Mouse (Mus musculus) kidney, adult 18-20 months (tissue): ENCODE results near the gene Fam47e.
A peak's percentile ranks its signal among the peaks of the same experiment; 100 is the strongest.
"Not testable (repeated sequence)": the region's sequence is repeated elsewhere in the genome, so short reads cannot be mapped to it uniquely, and the experiment has no call there.

ENCODE experiments used
- DNase-seq: peaks from one replicate; pipeline ENCODE4 v3.0.0; 2021

Gene Fam47e

GRCm38 (mm10) chr5:92554891-92555511 lies at the start of gene Fam47e:
Fam47e (plus strand) TSS chr5:92555069.
- no peak for DNase-seq

- peak; percentile 95 for DNase-seq
These were observed 49.4 kb upstream of the Fam47e start for GRCm38 (mm10) chr5:92505402-92505865.

GRCm38 (mm10) chr5:92506301-92506729 lies 48.6 kb upstream of the Fam47e start:
- DNase-seq = peak; percentile 35

- no peak for DNase-seq
These were observed 48.1 kb upstream of the Fam47e start, which contains the start of gene Scarb2 for GRCm38 (mm10) chr5:92506733-92507132. Scarb2 (minus strand) TSS chr5:92506833.

- DNase-seq = no peak
These were observed 46.0 kb upstream of the Fam47e start for GRCm38 (mm10) chr5:92508853-92509252.

GRCm38 (mm10) chr5:92511256-92511655 lies 43.6 kb upstream of the Fam47e start:
- no peak for DNase-seq

- DNase-seq = no peak
These were observed 42.8 kb upstream of the Fam47e start for GRCm38 (mm10) chr5:92512066-92512465.

GRCm38 (mm10) chr5:92521131-92521530 lies 33.7 kb upstream of the Fam47e start:
- DNase-seq = not testable (repeated sequence)

- DNase-seq = peak; percentile 32
These were observed 30.0 kb upstream of the Fam47e start for GRCm38 (mm10) chr5:92524821-92525258.

GRCm38 (mm10) chr5:92539698-92540097 lies 15.2 kb upstream of the Fam47e start:
- no peak for DNase-seq

- DNase-seq = no peak
These were observed 2.3 kb upstream of the Fam47e start for GRCm38 (mm10) chr5:92552611-92553010.

- no peak for DNase-seq
These were observed 930 bp upstream of the Fam47e start for GRCm38 (mm10) chr5:92553939-92554338.

GRCm38 (mm10) chr5:92554443-92554842 lies 426 bp upstream of the Fam47e start:
- DNase-seq = no peak

GRCm38 (mm10) chr5:92555905-92556304 lies 1.0 kb downstream of the Fam47e start:
- no peak for DNase-seq

- DNase-seq = no peak
These were observed 2.6 kb downstream of the Fam47e start for GRCm38 (mm10) chr5:92557508-92557907.

GRCm38 (mm10) chr5:92560201-92560600 lies 5.3 kb downstream of the Fam47e start:
- DNase-seq = no peak

- DNase-seq = no peak
These were observed 7.1 kb downstream of the Fam47e start for GRCm38 (mm10) chr5:92562002-92562401.

- DNase-seq = peak; percentile 39
These were observed 16.4 kb downstream of the Fam47e start for GRCm38 (mm10) chr5:92571232-92571631.

- DNase-seq = no peak
These were observed 24.7 kb downstream of the Fam47e start for GRCm38 (mm10) chr5:92579559-92579958.

GRCm38 (mm10) chr5:92585932-92586331 lies 31.1 kb downstream of the Fam47e start:
- peak; percentile 13 for DNase-seq

- DNase-seq = no peak
These were observed 40.2 kb downstream of the Fam47e start for GRCm38 (mm10) chr5:92595026-92595425.

- no peak for DNase-seq
These were observed 42.0 kb downstream of the Fam47e start for GRCm38 (mm10) chr5:92596865-92597264.

GRCm38 (mm10) chr5:92599030-92599429 lies 44.2 kb downstream of the Fam47e start:
- DNase-seq = no peak
